Mouse (Mus musculus) inflammation-experienced regulatory T-cells (primary cell): ENCODE measurements around the gene Fam76b. TPM values are rescaled to one million over a fixed set of nuclear protein-coding genes. Genes with fewer than 3 reads are reported as not detected.

Source experiments
- polyA plus RNA-seq, 2 experiments: library from polyadenylated mRNA; unstranded; fragments of 100-300 nt; shearing (Covaris generic); gene quantifications; one replicate each; pipeline ENCODE4 v1.2.1; 2017

The Fam76b gene
- 10 to 100 TPM; 45.1 to 57.6 TPM for polyA plus RNA-seq

DNA sequence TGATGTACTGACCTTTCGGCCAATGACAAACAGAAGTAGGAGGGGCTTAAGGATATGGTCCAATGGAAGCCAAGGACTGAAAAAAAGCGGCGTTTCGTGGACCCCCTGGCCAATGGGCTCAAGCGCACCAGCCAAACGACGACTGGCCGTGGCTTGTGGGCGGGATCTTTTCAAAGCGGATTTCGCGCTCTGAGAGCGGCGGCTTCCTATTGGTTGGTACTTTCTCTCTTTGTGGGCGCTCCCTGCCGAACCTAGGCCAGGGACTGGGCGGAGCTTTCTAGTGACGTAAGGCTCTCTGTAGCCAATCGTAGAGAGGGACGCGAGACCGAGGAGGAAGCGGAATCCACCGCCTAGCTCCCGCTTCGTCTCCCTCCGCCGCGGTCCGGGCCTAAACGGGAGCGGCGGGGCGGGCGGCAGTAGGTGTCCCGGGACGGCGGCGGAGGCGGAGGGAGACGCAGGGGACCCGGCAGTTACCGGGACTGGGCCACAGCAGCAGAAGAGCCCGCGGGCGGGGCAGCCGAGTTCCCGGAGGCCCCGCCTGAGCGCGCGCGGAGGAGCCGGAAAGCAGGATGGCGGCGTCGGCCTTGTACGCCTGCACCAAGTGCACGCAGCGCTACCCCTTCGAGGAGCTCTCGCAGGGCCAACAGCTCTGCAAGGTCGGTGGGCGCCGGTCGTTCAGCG, at the start of gene Fam76b:
Fam76b (plus strand) TSS at position 311 of the 681 bp plus-strand sequence.

GRCm38 (mm10) chr9:13826832-13827405, 597 bp upstream of the Fam76b start, which contains the start of gene Cep57:
Gene Cep57, minus strand, starts transcription at chr9:13827107.

Other genes starting within 250 kb of the Fam76b start
- 10 to 100 TPM; 41.5 to 43.0 TPM for gene Mtmr2, start 79.3 kb upstream of the Fam76b start, polyA plus RNA-seq
- 10 to 100 TPM; 50.7 to 64.8 TPM for gene Cep57, start 609 bp upstream of the Fam76b start, polyA plus RNA-seq